Mouse (Mus musculus) embryo, embryonic 10 days (tissue): ENCODE results near the gene Pdgfc.

ENCODE experiments used
- DNase-seq: peaks from one replicate; pipeline ENCODE4 v3.0.0-alpha.2; 2015; ENCODE audit warnings: low spot score

The Pdgfc gene

DNA sequence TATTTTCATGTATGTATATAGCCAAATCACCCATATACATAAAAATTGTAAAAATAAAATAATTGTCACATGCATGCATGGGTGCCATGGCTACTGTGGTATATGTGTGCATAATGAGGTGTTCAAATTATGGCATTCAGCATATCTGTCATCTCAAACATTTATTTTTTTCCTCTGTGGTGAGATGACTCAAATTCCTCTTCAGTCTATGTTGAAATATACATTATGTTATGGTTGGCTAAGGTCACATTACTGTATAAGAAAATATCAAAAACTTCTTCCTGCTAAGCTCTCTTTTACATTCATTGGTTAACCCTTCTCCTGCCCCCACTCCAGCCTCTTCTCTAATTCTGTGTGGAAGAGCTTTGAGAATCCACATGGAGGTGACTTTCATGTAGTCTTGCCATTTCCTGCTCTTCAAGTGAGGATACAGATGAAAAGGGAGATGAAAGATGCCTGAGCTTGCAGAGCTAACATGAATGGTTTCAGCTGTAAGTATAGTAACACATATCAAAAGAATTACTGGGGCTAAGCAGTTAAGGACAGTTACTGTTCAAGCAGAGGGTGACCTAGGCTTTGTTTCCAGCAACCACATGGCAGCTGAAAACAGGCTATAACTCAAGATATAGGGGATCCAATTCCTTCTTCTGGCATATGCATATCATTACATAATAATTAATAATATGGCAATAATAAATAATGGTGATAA is 124.4 kb downstream of the Pdgfc start:
- no peak for DNase-seq

DNA sequence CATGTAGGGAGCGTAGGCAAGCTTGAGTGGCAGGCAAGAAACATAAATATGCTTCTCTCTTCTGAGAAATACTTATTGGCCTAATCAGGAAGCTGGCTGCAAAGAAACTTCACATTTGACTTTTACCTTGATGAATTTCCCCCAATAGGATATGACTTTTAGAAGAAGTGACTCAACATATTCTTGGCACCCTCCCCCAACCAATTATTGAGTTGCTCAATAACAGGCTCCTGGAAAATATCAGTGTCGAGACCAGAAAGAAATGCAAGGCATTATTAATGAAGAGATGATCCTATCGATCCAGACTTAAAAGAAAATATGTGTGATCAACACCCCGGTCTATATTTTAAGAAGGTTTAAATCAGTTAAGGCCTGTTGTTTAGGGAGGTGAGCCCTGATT is 125.9 kb downstream of the Pdgfc start:
- DNase-seq = no peak

DNA sequence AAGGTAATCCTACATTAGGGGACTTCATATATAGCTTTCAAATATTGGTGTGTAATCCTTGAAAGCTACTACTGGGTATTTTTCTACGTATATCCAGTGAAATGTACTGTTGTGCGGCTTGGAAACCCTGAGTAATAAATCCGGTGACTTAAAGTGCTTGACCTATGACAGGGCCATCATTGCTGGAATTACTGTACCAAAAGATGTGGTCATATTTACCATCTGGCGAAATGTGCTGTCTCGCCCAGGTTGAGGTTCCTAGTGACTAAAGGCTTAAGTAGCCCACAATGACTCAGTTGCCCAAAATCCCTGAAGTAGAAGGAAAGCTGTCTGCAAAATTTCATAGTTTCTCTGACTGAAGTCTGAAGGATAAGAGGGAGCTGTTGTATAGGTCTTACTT is 127.9 kb downstream of the Pdgfc start:
- no peak for DNase-seq

DNA sequence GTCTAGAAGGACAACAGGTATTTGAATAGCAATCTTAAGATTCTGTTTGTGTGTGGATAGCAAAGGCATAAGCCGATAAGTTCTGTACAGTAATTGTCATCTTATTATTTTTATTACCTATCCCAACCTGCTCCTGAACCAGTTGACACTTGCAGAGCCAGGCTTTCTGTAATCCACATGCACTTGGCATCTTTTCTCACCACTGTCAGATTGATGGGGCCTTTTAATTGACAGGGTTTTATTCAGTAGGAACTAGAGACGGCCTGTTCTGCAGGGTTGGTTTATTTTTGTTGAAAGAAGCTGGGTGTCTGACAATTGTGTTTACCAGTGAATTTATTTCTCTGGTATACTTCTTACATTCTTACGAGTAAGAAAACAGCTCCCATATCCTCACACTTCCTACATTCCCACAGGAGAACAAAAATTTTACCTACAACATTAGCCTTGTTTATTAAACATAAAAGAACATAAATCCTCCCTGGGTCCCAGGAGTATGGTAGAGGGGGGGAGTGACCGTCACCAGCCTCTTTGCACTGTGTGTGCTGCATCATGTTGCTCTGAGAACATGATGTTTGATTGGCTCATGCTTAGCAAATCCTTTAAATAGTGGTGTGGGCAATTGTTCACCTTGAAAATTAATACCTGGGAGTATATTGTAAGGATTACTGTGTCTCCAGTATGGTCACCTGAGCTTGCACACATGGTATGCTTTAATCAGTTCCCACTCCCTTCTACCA is 134.0 kb downstream of the Pdgfc start:
- DNase-seq = no peak

DNA sequence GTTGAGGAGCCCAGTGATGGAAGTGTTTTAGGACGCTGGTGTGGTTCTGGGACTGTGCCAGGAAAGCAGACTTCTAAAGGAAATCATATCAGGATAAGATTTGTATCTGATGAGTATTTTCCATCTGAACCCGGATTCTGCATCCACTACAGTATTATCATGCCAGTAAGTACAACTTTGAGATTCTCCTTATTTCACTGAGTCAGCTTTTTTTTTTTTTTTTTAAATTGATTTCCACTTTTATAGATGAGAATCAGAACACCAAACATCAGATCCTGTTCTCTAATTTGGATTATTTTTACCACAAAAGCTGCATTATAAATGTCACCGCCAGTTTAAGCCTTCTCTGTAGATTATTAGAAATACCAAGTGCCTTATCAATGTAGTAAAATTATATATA is 138.6 kb downstream of the Pdgfc start:
- DNase-seq = no peak

DNA sequence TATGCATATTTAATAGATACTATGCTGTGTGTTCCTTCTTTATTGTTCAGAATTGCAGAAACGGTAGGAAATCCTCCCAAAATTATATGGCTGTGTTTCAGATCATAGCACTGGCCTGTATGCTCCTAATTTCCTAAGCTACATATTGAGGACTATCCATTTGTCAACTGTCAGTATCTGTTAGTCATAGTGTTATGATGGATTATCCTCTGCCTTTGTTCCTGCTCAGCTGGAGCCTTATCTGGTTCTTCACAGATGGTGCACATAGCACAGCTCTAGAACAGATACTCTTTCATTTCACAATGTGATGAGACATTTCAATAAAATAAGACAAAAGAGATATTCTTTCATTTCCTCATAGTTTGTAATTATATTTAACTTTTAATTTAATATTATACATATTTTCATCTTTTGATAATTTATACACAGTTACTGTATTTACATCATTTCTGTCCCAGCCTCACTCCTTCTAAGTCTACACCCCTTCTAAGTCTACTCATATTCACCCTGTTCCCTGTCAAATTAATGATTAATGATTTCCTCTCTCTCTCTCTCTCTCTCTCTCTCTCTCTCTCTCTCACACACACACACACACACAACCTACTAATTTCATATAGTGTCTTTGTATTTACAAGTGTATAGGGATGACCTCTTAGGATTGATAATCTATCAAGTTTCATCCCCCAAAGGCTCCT is 145.2 kb downstream of the Pdgfc start:
- DNase-seq = no peak

DNA sequence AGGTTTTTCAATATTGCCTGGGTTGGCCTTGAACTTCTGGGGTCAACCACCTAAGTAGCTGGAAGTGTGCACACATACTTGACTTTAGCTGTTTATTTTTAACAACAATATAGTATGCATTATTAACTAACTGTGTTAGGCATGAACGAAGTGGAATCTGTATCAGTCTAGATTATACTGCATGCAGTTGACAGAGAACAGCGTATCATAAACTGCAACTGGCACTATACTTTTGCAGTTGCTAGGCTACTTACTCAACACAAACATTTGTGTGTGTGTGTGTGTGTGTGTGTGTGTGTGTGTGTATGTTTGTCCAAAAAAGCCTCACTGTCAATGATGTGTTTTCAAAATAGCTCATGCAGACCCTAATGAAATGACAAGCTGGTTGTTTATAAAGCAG is 160.7 kb downstream of the Pdgfc start:
- no peak for DNase-seq

DNA sequence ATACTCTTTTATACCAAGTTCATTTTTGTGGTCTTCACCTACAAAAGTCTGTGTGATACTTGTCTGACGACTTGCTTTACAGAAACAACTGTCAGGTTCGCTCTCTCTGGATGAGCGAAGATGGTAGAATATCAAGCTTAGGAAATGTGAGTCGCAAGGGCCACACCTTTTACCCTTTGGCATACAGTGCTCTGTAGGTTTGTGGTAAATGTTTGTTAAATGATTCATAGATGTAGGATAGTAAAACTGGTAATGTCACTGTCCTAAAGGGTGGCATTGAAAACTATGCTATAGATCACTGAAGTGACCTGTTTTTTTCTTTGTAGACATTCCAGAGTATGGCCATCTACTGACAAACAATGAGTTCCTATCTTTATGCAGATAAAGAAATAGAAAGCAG is 161.4 kb downstream of the Pdgfc start:
- no peak for DNase-seq

DNA sequence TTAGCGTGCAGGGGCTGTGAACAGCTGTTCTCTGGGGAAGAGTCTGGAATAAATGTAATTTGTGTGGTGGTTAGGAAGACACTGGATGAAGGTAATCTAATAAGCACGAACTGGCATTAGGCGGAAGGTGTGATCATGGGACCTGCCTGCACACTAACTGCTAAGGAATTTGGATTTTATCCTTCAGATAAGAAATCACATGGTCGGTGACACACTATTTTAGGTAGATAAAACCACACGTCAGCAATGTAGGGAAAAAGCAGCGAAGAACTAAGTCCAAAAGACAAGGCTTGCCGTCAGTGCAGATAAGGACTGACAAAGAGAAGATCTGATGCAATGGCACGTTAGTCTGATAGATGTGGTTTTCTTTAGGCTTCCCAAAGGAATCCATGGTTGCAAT is 164.4 kb downstream of the Pdgfc start:
- DNase-seq = no peak

DNA sequence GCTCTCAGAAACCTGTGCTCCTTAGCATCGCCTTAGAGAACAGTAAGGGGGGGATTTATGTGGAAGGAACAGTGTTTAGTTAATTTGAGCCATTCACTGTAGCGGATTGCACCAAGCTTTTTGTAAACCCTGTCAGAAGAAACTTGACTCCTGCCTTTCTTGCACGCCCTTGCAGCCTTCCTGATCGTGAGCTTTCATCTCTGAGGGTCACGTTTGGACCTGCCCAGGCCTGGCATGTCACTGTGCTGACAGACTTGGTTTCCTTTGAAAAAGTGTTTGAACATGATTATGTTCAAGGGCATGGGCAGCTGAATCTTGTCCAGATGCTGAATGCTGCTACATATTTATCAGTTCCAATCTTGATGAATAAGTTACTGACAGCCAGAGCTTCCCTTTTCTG is 169.0 kb downstream of the Pdgfc start:
- DNase-seq = peak; percentile 69

DNA sequence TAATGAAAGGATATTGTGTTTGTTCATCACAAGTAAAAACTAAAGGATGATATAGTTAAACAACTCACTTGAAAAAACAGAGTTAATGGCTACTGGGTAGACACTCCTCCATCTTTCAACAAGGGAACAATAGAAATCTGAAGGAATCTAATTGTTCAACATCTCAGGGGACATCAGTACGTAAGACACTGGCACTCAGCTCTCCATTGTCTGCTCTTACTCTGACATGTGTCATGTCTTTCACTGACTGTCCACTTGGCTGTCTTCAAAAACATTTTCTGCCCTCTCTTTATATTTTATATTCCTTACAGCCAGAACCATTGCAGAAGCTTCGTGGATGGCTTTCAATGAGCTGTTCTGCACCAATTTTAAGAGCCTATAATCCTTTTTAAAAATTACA is 172.0 kb downstream of the Pdgfc start:
- DNase-seq = no peak

DNA sequence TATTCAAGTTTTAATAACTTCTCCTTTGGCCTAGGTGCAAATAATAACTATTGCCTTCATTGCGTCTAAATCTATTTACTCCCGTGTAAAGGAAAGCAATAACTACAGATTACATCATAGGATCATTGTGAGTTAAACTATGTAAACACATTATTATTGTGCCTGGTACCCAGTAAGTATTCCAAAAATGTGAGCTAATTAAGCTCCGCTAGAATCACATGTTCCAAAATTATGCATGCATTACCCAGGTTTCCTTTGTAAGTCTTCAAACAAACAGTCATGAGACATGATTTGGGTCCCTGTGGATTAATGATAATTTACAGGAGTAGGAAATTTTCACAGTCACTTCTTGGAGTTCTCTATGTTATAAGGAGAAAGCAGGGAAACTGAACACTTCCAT is 174.9 kb downstream of the Pdgfc start:
- DNase-seq = no peak

DNA sequence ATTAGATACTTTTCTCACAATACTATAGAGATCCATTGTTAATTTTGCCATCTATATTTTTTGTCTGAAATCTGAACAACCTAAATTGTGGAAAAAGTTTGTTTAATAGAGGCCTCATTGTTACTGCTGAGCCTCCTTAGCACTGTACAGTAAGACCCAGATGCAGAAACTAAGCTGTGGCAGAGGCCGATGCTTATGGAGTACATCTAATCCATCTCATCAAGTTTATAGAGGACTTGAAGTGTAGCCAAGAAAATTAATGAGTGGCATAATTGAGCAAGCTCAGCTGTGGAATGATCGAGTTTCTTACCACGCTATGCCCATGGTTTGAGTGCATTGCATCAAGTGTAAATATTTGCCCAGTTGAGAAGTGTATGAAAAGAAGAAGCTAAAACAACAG is 175.4 kb downstream of the Pdgfc start:
- no peak for DNase-seq

DNA sequence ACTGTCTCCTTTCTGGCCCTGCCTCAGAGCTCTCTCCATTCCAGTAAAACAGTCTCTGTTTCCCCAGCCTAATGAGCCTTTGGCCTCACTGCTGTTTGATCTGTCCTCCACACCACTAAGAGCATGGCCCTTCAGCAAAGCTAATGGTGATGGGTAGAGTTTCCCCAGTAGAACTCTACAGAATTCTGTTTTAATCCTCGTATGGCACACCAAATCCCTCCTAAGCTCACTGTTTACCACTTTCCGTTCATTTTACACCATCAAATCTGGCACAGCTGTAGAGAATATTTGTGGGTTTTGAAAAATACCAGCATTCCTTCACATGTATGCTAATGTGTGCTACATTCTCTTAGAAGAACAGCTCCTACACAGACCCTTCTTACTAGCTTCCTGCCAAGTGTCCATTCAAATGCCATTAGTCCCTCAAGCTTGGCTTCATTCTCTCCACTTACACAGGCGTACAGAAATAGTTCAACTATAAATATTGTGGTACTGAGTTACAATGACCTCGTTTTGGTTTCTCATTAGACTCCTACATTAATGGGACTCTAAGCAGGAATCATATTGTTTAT is 179.4 kb downstream of the Pdgfc start:
- no peak for DNase-seq

DNA sequence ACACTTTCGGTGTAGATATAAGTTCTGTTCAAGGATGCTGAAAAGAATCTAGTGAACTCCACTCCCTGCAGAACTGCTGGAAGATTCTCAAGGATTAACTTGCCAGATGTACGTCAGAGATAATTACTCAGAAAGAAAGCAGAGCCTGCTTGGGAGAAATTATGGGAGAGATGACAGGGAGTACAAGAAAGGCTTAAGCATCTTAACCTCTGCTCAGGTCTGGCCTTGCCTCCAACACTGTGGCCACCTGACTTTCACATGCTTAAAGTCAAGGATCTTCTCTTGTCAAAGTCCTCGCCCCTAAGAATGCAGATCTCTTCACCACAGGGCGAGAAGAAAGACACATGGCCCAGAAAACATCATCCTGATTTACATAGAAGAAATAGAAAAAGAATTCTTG is 185.5 kb downstream of the Pdgfc start:
- peak; percentile 27 for DNase-seq

DNA sequence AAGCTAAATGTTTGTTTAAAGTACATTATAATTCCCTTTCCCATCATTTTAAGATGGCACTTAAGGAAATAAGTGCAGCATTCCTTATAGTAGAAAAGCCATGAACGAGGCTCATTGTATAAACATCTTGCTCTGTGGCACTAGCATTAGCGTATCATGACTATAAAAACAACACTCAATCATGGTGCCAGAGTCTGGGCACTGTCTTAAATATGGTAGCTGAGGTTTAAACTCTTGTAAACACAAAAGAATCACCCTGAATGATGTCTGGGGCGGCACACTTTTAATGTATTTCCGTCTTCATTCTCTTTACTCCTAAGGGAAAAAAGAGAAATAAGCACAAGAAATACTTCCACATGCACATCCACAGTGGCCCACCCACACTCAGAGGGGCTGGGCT is 192.1 kb downstream of the Pdgfc start:
- peak; percentile 15 for DNase-seq

DNA sequence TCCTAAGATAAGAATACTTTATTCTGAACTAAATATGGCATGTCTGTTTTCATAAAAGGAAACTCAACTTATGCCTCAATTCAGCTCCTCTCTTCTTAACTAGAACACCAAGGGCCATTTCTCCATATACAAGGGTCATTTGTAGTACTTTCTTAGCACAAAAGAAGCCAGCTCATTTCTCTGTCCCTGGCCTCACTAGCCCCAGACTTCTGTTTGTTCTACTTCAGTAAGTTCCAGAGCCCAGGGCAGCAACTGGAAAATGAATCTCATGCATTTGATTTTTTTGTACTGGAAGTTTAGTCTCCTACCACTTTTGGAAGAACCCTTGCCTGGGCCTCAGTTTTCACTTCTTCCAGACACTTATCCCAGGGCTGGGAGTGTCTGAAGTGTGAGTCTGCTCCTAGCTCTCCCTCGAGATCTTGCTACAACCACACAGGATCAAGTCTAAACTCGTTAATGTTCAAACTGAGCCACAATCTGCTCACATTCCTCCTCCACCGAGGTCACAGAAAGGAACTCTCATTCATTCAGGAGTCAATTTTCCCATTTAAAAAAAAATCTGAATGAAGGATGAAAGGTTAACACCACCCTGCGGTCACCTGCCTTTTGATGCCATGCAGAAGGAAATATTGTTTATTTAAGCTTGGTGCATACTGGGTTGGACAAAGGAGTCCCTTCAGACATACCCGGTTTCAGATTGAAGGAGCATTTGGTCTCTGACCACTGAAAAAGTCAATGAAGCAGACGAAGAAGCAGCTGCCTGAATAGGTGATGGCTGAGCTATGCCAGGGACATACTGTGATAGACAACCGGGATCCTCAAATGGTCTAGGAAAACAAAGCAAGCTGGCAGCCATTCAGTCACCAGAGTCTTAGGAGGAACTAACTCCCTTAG is 206.7 kb downstream of the Pdgfc start:
- peak; percentile 26 for DNase-seq

DNA sequence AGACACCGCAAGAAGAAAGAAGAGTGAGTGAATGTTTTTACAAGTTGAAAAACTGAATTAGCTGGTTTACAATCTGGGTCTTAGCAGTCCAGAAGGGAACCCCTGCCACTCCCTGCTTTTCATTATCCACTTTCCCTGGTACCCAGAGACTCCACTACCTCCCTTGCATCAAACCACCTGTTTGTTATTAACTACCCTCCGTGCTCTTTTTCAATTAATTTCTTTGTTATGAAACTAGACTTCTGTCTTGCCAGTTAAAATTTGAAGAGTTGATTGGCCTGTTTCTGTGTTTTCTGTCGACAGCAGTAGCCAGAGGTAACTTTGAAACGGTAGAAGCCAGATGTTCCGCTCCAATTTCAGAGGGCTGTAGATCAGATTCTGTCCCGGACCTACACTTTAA is 207.4 kb downstream of the Pdgfc start:
- DNase-seq = no peak

DNA sequence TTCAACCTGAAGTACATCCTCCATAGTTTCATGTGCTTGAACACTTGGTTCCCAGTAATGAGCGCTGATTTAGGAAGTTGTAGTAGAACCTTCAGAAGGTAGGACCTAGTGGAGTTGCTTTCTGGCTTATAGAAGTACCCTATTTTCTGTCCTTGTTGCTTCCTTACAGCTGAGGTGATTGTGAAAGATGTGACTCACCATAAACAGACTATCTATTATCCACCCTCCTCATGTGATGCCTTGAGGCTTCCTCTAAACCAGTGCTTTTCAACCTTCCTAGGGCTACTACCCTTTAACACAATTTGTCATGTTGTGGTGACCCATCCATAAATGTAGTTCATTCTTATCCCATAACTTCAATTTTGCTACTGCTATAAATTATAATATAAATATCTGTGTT is 226.6 kb downstream of the Pdgfc start:
- DNase-seq = no peak
